Mouse (Mus musculus): ENCODE results near the gene Map2k5.

Gene Map2k5

DNA sequence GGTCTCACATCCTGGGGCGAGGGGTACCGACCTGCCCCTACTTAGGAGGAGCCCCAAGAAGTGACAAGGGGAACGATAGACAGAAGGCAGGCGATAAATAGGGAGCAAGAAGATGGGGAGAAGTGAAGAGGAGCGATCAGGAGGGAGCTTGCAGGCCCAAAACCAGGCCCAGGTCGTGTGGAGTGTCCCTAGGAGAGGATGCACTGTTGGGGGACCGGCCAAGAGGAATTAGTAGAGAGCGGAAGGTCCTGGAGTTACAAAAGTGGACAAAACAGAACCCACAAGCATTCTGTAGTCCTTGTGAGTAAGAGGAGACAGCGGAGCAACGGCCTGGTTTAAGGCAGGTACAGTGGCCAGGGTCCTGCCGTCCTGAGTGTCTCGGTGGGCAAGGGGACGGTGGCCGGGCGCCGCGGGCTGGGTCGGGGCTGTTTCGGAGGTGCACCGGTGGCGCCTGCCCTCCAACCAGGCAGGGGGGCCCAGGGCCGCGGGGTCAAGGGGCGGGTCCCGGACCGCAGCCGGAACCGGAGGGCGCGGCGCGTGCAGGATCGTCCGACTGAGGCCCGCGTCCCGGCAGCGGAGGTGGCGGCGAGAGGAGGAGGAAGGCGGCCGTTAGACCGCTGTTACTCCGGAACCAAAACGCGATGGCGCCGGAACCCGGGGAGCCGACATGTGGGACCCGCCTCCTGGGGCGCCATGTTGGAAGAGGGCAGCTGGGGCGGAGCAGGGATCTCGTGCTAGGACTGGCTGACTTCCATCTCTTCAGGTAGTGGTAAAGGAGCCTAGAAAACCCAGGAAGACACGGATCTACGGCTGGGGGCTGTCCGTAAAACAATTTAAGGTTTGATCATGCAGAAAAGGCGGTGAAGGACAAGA lies at the start of gene Map2k5:
Gene Map2k5 (minus strand): TSS at position 633 of the 873 bp plus-strand sequence.
- peak; percentile 93 to 95 for DNase-seq

- no peak for DNase-seq
Observed at GRCm38 (mm10) chr9:63421096-63421736, 43.5 kb upstream of the Map2k5 start.

DNA sequence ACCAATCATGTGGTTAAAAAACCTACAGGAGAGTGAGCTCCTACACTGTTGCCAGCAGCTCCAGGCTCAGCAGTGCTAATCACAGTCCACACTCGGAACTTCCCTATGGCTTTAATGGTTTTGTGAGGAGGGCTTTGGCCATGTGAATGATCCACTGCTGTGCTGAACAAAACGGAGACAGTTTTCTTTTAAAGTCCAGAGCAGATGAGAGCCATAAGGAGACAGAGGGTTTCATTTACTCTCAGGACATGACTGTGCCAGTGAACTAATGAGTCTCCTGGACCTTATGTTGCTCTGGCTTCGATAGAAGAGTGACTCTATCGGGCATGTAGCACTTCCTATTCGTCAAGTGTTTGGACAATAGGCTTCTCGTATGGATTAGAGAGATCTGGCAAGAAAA lies 42.7 kb upstream of the Map2k5 start:
- DNase-seq = no peak

DNA sequence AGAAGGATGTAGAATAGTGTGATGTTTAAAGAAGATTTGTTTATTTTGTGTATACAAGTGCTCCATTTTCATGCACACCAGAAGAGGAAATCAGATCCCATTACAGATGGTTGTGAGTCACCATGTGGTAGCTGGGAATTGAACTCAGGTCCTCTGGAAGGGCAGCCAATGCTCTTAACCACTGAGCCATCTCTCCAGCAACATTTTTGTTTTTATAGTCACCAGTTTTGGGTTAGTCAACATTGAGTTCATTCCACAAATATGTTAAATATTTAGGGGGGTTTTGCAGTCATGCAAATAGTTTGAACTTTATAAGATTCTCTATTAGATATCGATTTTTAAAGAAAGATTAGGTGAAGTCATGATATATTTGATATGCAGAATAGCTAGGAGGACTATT lies 22.5 kb upstream of the Map2k5 start:
- DNase-seq = no peak

- DNase-seq = no peak
Observed at GRCm38 (mm10) chr9:63399463-63399815, 21.7 kb upstream of the Map2k5 start.

DNA sequence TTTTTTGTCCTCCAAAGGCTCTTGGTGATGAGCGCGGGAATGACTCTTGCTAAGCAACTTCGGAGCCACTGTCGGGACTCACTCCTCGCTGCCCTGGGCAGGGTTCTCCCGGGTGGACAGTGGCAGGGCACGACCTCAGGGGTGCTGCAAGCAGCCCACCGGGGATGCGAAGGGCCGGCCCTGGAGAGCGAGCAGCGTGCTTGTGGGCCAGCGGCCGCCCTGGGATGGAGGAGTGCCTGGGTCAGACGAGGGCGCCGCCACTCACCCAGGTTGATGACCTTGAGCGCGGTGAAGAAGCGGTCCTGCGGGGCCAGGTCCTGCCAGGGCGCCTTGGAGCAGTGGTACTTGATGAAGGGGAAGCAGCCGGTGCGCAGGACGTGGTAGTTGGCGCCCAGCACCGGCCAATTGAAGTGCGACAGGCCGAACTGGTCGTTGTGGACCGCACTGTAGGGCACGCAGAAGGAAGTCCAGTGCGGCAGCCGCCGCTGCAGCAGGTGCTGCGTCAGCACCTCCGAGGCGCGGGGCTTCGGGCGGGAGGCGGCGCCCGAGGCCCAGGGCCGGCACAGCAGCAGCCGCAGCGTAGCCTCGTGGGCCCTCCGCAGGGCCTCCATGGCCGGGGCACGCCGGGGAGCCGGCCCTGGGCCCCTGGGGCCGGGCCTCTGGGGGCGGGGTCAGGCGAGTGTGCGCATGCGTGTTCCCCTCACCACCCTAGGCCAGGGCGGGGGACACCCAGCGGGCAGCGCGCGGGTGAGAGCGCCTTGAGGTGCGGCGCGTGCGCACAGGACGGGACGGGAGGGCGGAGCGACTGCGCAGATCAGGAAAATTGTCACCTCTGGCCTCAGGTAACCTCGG lies 21.1 kb upstream of the Map2k5 start, which contains the start of gene 2300009A05Rik:
Gene 2300009A05Rik (minus strand): TSS at position 636 of the 852 bp plus-strand sequence.
- peak; percentile 95 to 96 for DNase-seq

DNA sequence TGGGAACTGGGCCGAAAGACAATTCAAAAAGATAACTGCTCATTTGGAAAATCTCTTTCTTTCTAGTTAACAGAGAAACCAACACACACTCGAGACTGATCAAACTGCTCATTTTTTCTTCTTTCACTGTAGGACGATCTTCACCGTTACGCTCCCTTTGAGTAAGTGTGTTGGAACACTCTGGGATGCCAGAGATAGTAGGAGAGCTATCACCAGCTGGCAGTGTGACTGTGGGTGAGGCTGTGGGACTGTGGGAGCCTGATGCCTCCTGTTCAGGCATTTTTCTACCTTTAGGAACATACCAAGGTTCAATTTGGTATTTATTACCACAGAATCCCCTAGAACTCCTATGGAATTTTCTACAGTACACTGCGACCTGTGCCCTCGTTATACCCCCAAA lies 17.9 kb upstream of the Map2k5 start:
- no peak for DNase-seq

- DNase-seq = no peak
Observed at GRCm38 (mm10) chr9:63391307-63391706, 13.6 kb upstream of the Map2k5 start.

- DNase-seq = no peak
Observed at GRCm38 (mm10) chr9:63382761-63383160, 5.1 kb upstream of the Map2k5 start.

DNA sequence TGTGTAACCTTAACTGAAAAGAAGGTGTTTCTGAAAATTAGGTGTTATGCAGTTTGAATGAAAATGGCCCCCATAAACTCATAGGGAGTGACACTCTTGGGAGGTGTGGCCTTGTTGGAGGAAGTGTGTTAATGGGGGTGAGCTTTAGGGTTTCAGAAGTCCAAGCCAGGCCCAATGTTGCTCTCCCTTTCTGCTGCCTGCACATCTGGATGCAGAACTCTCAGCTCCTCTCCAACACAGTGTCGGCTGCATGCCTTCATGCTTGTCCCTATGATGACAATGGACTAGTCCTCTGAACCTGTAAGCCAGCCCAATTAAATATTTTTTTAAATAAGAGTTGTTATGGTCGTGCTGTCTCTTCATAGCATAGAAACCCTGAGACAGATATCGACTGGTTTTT lies 2.6 kb upstream of the Map2k5 start:
- DNase-seq = no peak

DNA sequence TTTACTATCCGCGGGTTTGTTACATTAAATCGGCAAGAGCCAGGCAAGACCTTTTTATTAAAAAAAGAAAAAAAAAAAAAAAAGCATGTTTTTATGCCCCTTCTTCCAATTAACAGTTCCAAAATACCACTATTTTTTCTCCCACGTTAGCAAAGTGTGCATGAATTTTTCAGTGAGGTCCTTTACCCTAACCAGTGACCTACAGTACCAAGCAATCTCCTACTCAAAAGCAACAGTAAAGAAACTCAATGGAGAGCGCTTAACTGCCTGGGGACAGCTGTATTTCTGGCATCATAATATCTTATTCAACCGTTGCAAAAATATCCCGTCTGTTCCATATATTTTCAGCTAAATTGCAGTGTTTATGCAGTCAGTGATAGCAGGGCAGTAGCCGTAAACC lies 472 bp upstream of the Map2k5 start:
- no peak for DNase-seq

GRCm38 (mm10) chr9:63373315-63373714 lies 4.4 kb downstream of the Map2k5 start:
- no peak for DNase-seq

DNA sequence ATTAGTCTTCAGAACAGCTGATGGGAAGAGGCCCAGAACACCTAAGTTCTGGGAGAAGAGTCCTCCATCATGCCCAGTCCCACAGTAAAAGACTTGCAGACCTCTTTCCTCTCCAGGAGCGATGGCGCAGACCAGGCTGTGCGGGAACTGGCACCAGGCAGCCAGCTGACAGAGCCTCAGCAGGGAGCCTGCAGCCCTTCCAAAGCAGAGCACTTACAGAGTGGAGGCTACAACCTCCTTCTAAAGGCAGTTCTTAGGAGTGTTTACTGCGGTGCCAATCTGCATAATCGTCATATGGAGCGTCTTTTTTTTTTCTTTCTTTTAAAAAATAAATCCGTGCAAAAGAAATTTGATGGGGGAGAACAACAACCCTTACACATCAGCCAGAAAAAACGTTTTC lies 5.2 kb downstream of the Map2k5 start:
- DNase-seq = no peak

DNA sequence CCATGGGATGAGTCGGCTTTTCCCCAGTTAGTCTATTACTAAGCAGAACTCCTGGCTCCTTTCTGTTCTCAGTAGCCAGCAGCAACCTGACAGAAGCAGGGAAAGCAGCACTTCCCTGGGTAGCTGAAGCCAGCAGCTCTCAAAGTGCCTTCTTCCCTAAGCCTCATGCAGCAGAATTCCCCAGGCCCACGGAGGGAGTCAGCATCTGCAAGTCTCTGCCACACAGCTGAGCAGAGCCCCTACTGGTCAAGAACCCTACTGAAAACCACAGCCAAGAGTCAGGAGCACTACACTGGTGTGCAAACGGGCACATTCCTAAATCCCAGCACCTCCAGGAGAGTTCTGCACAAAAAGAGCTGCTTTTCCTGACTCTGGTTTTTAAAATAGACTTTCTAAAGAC lies 17.3 kb downstream of the Map2k5 start:
- DNase-seq = peak; percentile 17 to 36

GRCm38 (mm10) chr9:63359016-63359415 lies 18.7 kb downstream of the Map2k5 start:
- DNase-seq = no peak

DNA sequence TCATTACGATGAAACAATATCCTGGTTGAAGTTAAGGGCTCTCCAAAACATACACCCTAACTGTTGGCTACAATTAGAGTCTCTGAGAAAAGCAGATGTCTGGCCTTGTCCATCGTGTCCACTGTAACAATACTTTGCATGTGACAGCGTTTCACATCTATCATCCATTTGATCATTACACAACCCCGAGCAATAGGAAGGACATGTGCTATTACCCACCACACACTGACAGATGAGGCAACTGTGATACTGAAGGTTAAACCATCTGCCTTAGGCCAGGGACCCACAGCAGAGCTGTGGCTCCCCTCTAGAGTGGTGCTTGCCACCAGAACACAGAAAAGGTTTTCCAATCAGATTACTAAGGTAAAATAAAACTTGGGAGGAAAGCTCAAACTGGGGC lies 21.0 kb downstream of the Map2k5 start:
- DNase-seq = no peak

DNA sequence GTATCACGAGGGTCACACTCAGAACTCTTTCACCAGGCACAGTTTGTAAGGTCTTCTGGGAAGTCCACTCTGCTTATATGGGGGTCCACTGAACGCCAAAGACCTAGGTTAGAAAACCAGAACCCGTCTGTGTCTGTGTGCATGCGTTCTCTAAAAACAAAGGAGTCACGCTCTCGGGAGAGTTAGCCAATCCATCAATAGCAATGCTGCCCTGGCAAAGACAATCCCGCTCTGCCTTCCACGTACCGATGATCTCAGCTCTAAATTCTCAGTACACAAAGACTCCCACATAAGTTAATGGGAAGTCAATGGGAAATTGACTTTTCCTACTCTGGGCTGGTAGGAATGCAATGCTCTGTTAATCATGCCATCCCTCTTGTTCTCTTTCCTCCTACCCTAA lies 21.4 kb downstream of the Map2k5 start:
- no peak for DNase-seq

GRCm38 (mm10) chr9:63354168-63354567 lies 23.5 kb downstream of the Map2k5 start:
- DNase-seq = peak; percentile 63 to 72

GRCm38 (mm10) chr9:63350030-63350429 lies 27.7 kb downstream of the Map2k5 start:
- DNase-seq = no peak

DNA sequence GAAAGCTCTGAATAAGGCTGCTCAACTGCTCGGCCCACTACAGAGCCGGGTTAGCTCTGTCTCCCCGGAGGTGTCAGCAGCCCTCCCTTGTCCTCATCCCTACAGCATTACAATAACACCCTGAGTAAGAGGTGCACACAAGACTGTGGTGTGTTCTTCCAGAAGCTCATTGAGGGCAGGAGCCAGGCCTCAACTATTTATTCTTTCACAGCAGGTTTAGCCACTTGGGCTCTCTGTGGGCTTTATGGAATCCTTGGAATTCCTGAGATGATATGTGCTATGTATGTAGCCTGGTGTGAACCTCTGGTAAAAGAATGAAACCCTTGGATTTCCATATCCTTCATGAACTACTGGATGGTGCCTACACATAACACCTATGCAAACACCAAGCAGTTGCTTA lies 28.5 kb downstream of the Map2k5 start:
- no peak for DNase-seq

DNA sequence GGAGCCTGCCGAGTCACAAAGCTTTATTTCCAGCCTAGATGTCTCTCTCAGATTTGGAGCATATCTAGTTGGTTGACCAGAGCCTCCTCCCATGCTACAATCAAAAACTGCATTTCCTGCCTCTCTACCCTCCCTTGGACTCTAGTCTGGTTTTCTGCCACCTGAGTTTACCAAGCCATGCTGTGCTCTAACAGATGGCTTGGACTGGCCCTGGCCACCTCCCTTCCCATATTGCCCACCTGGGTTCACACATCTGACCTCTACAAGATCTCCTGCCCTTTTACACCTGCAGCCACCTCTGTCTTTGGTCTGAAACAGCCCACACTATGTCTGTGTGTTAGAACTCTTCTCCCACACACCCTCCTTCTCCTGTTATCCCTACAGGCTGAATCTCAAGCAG lies 29.6 kb downstream of the Map2k5 start:
- no peak for DNase-seq

DNA sequence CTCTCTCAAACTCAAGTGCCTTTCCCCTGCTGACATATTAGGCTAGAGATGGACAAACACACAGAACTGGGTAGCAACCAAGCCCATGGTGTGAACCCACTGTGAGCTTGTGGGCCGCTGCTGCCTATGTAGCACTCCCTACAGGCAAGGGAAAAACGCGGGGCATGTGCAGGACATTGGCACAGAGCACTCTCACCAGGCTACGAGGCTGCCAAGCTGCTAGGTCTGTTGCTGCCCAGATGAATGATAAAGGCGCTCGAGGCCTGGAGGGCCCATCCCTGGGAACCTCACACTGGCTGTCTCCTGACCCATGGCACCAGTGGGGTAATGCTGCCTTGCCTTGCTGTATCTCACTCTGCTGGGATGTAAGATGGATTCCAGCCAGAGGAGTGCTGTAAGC lies 31.7 kb downstream of the Map2k5 start:
- DNase-seq = no peak

DNA sequence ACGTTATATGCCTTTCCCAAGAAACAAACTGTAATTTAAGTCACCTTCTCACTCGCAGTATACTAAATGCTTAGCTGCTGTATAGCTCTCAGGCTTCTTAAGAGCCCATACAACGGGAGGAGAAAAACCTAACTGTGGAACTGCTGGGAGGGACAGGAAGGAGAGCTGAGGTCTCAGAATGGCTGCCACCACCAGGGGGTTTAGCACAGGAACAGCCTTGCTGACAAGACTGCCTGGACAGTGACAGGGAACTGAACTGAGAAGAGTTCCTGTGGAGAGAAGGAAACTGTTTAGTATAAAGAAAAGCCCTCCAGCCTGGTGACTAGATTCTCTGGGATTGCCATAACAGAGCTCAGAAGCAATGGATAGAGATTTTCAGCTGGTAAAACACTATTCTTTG lies 35.9 kb downstream of the Map2k5 start:
- DNase-seq = peak; percentile 58 to 65
